Mouse (Mus musculus) brain, embryonic 18.5 days (tissue): Measurements from ENCODE around the gene Tbrg1.

ENCODE experiments used
- DNase-seq: peaks from one replicate; pipeline ENCODE4 v3.0.0-alpha.2; 2012; ENCODE audit warnings: low read depth, low spot score

Tbrg1 gene

GRCm38 (mm10) chr9:37656931-37657481 is at the start of gene Tbrg1:
TSS of gene Tbrg1 (minus strand) at chr9:37657312.
- DNase-seq, result no peak

GRCm38 (mm10) chr9:37689970-37690686 is 33.0 kb upstream of the Tbrg1 start:
- no peak for DNase-seq

GRCm38 (mm10) chr9:37687941-37688303 is 30.8 kb upstream of the Tbrg1 start:
- DNase-seq, result no peak

- peak; percentile 63 for DNase-seq
These were observed 30.3 kb upstream of the Tbrg1 start for GRCm38 (mm10) chr9:37687288-37687940.

GRCm38 (mm10) chr9:37681123-37681522 is 24.0 kb upstream of the Tbrg1 start:
- DNase-seq, result no peak

- no peak for DNase-seq
These were observed 18.2 kb upstream of the Tbrg1 start for GRCm38 (mm10) chr9:37675287-37675686.

- DNase-seq, result no peak
These were observed 13.1 kb upstream of the Tbrg1 start for GRCm38 (mm10) chr9:37670261-37670660.

GRCm38 (mm10) chr9:37669678-37670077 is 12.6 kb upstream of the Tbrg1 start:
- no peak for DNase-seq

- no peak for DNase-seq
These were observed 12.0 kb upstream of the Tbrg1 start, which contains the start of gene Panx3 for GRCm38 (mm10) chr9:37669115-37669514. TSS of gene Panx3 (minus strand) at chr9:37669235.

- DNase-seq, result no peak
These were observed 8.9 kb upstream of the Tbrg1 start for GRCm38 (mm10) chr9:37666045-37666444.

GRCm38 (mm10) chr9:37664604-37665003 is 7.5 kb upstream of the Tbrg1 start:
- DNase-seq, result no peak

- DNase-seq, result no peak
These were observed 6.1 kb upstream of the Tbrg1 start for GRCm38 (mm10) chr9:37663210-37663609.

GRCm38 (mm10) chr9:37659413-37659812 is 2.3 kb upstream of the Tbrg1 start:
- DNase-seq, result no peak

GRCm38 (mm10) chr9:37656439-37656881 is 652 bp downstream of the Tbrg1 start:
- DNase-seq, result no peak

- no peak for DNase-seq
These were observed 1.2 kb downstream of the Tbrg1 start for GRCm38 (mm10) chr9:37655961-37656360.

GRCm38 (mm10) chr9:37653836-37654235 is 3.3 kb downstream of the Tbrg1 start:
- no peak for DNase-seq

GRCm38 (mm10) chr9:37650639-37651038 is 6.5 kb downstream of the Tbrg1 start:
- DNase-seq, result no peak

GRCm38 (mm10) chr9:37646246-37646645 is 10.9 kb downstream of the Tbrg1 start:
- no peak for DNase-seq

- no peak for DNase-seq
These were observed 18.4 kb downstream of the Tbrg1 start for GRCm38 (mm10) chr9:37638721-37639120.

GRCm38 (mm10) chr9:37636800-37637542 is 20.1 kb downstream of the Tbrg1 start:
- DNase-seq, result no peak

GRCm38 (mm10) chr9:37636335-37636734 is 20.8 kb downstream of the Tbrg1 start:
- DNase-seq, result no peak

- no peak for DNase-seq
These were observed 22.8 kb downstream of the Tbrg1 start for GRCm38 (mm10) chr9:37634269-37634668.
